Mouse (Mus musculus): ENCODE data around the gene Chuk.

GRCm38 (mm10) chr19:44042121-44042520 lies 65.2 kb downstream of the Chuk start:
- TF ChIP-seq POLR2A (IDR thresholded peaks at IDR 0.05; ENCODE audit: extremely low read depth, insufficient read depth, low read length) = no peak
- no peak for TF ChIP-seq CTCF (IDR thresholded peaks at IDR 0.05; ENCODE audit: extremely low read depth, insufficient read depth, low read length)
